Mouse (Mus musculus): Measurements from ENCODE around the gene Clca3a2. TPM values are rescaled to one million over a fixed set of nuclear protein-coding genes. Genes with fewer than 3 reads are reported as not detected.

Clca3a2 gene
- total RNA-seq (2023) = not detected

GRCm38 (mm10) chr3:144819219-144819618 is at the start of gene Clca3a2:
Gene Clca3a2, minus strand, starts transcription at chr3:144819494.

DNA sequence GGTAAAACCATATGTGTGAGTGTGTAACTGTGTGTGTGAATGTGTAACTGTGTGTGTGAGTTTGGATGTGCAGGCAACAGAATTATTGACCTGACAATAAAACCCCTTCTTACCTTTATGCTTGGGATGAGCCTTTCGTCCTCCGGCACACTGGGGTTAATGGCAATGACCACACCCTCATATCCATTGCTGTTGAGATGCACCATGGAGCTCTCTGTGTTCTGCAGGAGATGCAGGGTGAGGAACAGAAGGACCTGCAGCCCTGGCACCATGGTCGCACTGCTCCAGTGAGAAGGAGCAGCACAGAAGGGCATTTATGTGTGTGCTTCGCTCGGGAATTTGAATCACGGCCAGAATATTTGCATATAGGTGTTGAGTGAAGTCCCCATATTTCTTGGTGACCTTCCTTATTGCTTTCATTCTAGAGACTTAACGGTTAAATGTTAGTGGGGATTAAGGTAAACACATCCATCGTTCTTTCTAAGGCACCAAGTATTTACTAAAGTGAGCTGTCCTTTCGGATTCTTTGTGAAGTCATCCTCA is 29.8 kb upstream of the Clca3a2 start, which contains the start of gene Clca3b:
TSS of gene Clca3b (minus strand) at position 344 of the 543 bp plus-strand sequence.

GRCm38 (mm10) chr3:144760592-144761309 is 58.5 kb downstream of the Clca3a2 start, which contains the start of gene Clca3a1:
Gene Clca3a1, minus strand, starts transcription at chr3:144760977.

Other genes starting within 250 kb of the Clca3a2 start
- gene Hs2st1, start 249.3 kb downstream of the Clca3a2 start, total RNA-seq (2023) = 1 to 10 TPM; 6.7 to 8.3 TPM
- 100 to 1,000 TPM; 132 to 137 TPM for gene Selenof, start 249.2 kb downstream of the Clca3a2 start, total RNA-seq (2023)
- gene Sh3glb1, start 99.2 kb downstream of the Clca3a2 start, total RNA-seq (2023) = 100 to 1,000 TPM; 154 to 167 TPM
- gene Clca3a1, start 58.5 kb downstream of the Clca3a2 start, total RNA-seq (2023) = under 1 TPM; 0.53 to 0.71 TPM
- not detected for gene Clca3b, start 29.9 kb upstream of the Clca3a2 start, total RNA-seq (2023)
- gene Clca4b, start 113.0 kb upstream of the Clca3a2 start, total RNA-seq (2023) = not detected
- not detected for gene Clca4a, start 155.6 kb upstream of the Clca3a2 start, total RNA-seq (2023)
- gene Clca1, start 213.3 kb upstream of the Clca3a2 start, total RNA-seq (2023) = not detected

Measured in neutrophil, adult 83 days (primary cell).